Mouse (Mus musculus) stomach, embryonic 14.5 days (tissue): ENCODE data around the gene Reg4. TPM values are rescaled to one million over a fixed set of nuclear protein-coding genes. Genes with fewer than 3 reads are reported as not detected.

Experiments
- ATAC-seq: fragments of 200-750 bp; cut with Nextera tagmentation; 2 replicates; pipeline ENCODE4 v1.8.0; 2017; ENCODE audit warnings: low read depth, moderate TSS enrichment; ENCODE audit not compliant: insufficient number of reproducible peaks, insufficient read depth, low FRiP score
- H3K27ac ChIP-seq: fragments of 300-500 bp; sonication (generic); 2 replicates; pipeline ENCODE4 v1.5.1; 2014; ENCODE audit warnings: mild to moderate bottlenecking, low read length, moderate library complexity, mixed read lengths
- H3K27me3 ChIP-seq: fragments of 300-500 bp; sonication (generic); 2 replicates; pipeline ENCODE4 v1.6.1; 2014; ENCODE audit warnings: low read length, control low read depth, mixed read lengths; ENCODE audit not compliant: control insufficient read depth, insufficient read depth
- H3K36me3 ChIP-seq: fragments of 300-500 bp; sonication (generic); 2 replicates; pipeline ENCODE4 v1.6.1; 2014; ENCODE audit warnings: mild to moderate bottlenecking, control low read depth, low read length, moderate library complexity, mixed read lengths; ENCODE audit not compliant: control insufficient read depth, insufficient read depth
- H3K4me1 ChIP-seq: fragments of 300-500 bp; sonication (generic); 2 replicates; pipeline ENCODE4 v1.6.1; 2014; ENCODE audit warnings: low read length, control low read depth, mixed read lengths; ENCODE audit not compliant: control insufficient read depth, insufficient read depth
- H3K4me2 ChIP-seq: fragments of 300-500 bp; sonication (generic); replicated peaks from 2 replicates; pipeline ENCODE4 v1.6.1; 2014; ENCODE audit warnings: low read depth, low read length, control low read depth
- H3K4me3 ChIP-seq: fragments of 300-500 bp; sonication (generic); 2 replicates; pipeline ENCODE4 v1.5.1; 2014; ENCODE audit warnings: low read depth, low read length, control low read depth
- H3K9ac ChIP-seq: fragments of 300-500 bp; sonication (generic); replicated peaks from 2 replicates; pipeline ENCODE4 v1.6.1; 2014; ENCODE audit warnings: low read depth, mild to moderate bottlenecking, control low read depth, low read length, moderate library complexity, mixed read lengths
- H3K9me3 ChIP-seq: fragments of 300-500 bp; sonication (generic); 2 replicates; pipeline ENCODE4 v1.6.1; 2016; ENCODE audit warnings: low read depth, low read length, control low read depth; ENCODE audit not compliant: control insufficient read depth
- WGBS: fragments of 180-500 bp; shearing (Covaris S2); extraction: QIAGEN DNeasy Blood & Tissue Kit; methylation state at CpG from one replicate; pipeline ENCODE4 v1.1.7; 2014; 5-methylcytosine and 5-hydroxymethylcytosine counted together
- polyA plus RNA-seq: library from polyadenylated mRNA; unstranded; fragments of >200 nt; fragmentation: Nextera tagmentation; extraction: Ambion mirVana; gene quantifications from 2 replicates; pipeline ENCODE4 v1.2.1, GENCODE M21; 2014

The Reg4 gene
- not detected in 2 replicates for polyA plus RNA-seq

- no peak within 1 kb of the TSS for H3K4me3 ChIP-seq
- WGBS = 81% methylated on average over 8 of the region's 8 CpGs
- no peaks in the 10 kb centered on the region for H3K9me3 ChIP-seq
- no peak for ATAC-seq
- H3K9ac ChIP-seq = no peak within 1 kb of the TSS
- H3K4me2 ChIP-seq = no peak within 1 kb of the TSS
- peaks cover 6% of the 10 kb centered on the region for H3K4me1 ChIP-seq
- H3K27ac ChIP-seq = no peak within 1 kb of the TSS
- H3K27me3 ChIP-seq = no peaks in the 10 kb centered on the region
- no peaks in the 10 kb centered on the region for H3K36me3 ChIP-seq
These were observed at the start of gene Reg4 for GRCm38 (mm10) chr3:98221856-98222255. Gene Reg4 (plus strand): TSS chr3:98222156.

DNA sequence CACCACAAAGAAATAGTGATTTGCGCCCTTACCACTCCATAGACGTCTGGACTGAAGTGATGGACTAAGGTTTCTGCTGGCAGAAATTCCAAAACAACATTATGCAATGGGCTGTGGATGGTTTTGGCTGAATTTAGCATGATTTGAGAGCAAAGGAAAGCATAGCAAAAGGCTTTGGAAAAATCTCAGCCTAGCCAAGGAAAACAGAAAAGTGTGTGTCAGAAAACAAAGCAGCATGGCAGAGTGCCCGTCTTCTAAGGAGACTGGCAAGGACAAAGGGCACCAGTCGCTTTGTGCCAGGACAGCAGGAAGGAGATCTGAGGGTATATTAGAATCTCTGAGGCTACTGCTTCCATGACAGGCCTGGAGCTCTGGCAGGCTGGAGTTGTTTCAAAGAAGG lies 43.6 kb upstream of the Reg4 start:
- Histone ChIP-seq H3K9ac (no peak overlapping the region), H3K9me3 (peaks cover 5% of the 10 kb centered on the region), H3K27me3 (no peaks in the 10 kb centered on the region), H3K4me3 (no peak overlapping the region), H3K4me2 (no peak overlapping the region), H3K27ac (no peak overlapping the region), H3K4me1 (no peaks in the 10 kb centered on the region), H3K36me3 (no peaks in the 10 kb centered on the region)
- 82% methylated on average over 4 of the region's 4 CpGs for WGBS
- ATAC-seq = no peak

DNA sequence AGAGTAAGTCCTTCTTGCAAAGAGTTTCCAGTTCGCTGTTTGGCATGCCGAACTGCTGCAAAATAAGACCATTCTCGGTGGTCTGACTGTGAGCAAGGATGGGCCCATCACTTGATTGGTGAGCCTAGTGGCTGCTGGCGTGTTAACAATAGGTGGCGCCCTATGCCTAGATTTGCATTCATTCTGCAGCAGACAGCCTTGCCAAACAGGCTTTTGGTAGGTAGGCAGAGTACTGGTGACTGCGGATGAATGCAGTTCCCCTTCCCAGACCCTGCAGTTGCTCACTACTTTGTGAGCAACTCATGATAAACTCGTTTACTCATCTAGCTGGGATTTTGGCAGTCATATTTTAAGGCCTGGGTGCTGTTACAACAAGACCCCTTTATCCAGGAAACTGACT lies 41.2 kb upstream of the Reg4 start:
- Histone ChIP-seq H3K36me3 (no peaks in the 10 kb centered on the region), H3K27me3 (no peaks in the 10 kb centered on the region), H3K9ac (no peak overlapping the region), H3K4me2 (no peak overlapping the region), H3K4me3 (no peak overlapping the region), H3K4me1 (no peaks in the 10 kb centered on the region), H3K27ac (no peak overlapping the region), H3K9me3 (peaks cover 3% of the 10 kb centered on the region; the same call in 1 of the 2 replicates)
- ATAC-seq = no peak
- WGBS = 23% methylated on average over 7 of the region's 7 CpGs

DNA sequence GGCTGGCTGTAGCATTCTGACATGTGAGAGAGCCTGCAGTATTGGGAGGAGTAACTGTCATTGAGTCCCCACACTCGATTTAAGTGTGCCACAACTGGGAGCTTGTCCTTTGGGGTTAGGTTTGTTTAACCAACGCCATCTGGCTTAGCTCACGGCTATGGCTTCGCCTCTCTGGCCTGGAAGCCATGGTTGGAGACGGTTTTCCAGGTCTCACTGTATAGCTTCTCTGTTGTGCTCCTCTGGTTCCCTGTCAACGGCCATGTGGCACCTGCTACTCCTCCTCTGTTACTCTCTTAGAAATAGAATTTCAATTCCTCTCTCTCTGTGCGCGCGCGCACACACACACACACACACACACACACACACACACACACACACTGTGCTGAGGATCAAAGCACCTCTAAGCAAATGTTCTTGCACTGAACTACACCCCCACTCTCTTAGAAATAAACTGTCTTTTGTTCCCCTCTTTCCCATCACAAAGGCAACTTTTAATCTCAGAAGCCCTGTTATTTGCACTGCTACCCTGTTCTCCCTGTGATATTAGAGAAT lies 36.7 kb upstream of the Reg4 start:
- Histone ChIP-seq H3K9me3 (no peaks in the 10 kb centered on the region; the same call in 1 of the 2 replicates), H3K27me3 (no peaks in the 10 kb centered on the region), H3K4me2 (no peak overlapping the region), H3K36me3 (no peaks in the 10 kb centered on the region), H3K9ac (no peak overlapping the region), H3K4me1 (no peaks in the 10 kb centered on the region), H3K27ac (no peak overlapping the region), H3K4me3 (no peak overlapping the region)
- peak; percentile 33; the same call in 1 of the 2 replicates for ATAC-seq
- WGBS = 44% methylated on average over 10 of the region's 10 CpGs

DNA sequence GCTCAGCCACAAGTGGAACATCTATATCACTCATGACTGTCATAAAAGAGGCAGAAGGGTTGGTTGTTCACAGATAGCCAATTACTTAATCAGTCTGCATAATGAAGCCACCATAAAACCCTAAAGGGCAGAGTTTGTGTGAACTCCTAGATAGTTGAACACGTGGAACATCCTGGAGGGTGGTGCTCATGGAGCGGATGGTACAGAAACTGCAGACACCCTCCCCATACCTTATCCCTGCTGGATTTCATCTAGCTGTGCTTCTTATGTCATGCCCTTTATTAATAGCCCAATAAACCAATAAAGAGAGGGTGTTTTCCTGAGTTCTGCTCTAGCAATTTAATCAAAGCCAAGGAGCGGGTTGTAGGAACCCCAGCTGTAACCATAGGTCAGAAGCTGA lies 34.2 kb upstream of the Reg4 start:
- H3K9me3 ChIP-seq = no peaks in the 10 kb centered on the region; the same call in 1 of the 2 replicates
- no peak overlapping the region for H3K4me3 ChIP-seq
- H3K27me3 ChIP-seq = no peaks in the 10 kb centered on the region
- H3K36me3 ChIP-seq = no peaks in the 10 kb centered on the region
- H3K4me1 ChIP-seq = no peaks in the 10 kb centered on the region
- ATAC-seq = no peak
- 84% methylated on average over 3 of the region's 3 CpGs for WGBS
- no peak overlapping the region for H3K27ac ChIP-seq
- no peak overlapping the region for H3K9ac ChIP-seq
- H3K4me2 ChIP-seq = no peak overlapping the region

DNA sequence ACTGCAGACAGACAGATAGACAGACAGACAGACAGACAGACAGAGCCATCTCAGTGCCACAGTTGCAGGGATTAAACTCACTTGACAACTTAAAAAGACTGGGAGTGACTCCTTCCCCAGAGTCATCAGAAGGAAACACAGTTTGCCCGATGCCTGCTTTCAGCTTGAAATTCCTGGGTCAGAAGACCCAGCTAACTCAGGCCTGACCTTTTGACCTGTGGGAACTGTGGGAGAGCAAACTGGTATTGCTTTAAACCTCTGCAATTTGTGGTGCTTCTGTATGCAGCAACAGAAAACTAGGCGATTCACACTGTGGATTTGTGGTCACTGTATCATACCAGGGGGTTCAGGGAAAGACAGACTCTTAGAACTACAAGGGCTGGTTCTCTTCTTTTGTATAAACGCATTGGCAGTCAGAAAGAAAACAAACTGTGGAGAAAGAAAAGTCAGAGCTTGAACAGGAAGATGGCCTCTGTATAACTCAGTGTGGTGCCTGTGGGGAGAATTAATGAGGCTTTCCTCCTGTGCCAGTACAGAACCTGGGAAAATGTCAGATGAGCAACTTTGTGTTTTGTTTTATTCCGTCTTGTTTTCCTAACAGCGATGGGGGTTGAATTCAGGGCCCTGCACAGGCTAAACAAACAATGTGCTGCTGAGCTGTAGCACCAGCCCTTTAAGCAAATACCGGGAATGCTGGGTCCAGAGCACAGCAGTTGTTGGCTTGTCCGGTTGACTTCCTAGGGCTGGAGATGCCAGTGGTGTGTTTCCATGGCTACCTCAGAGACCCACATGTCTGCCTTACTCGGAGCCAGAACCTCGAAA lies 24.0 kb upstream of the Reg4 start:
- ATAC-seq = peak; percentile 67; the same call in 1 of the 2 replicates
- Histone ChIP-seq H3K9ac (no peak overlapping the region), H3K9me3 (no peaks in the 10 kb centered on the region), H3K36me3 (no peaks in the 10 kb centered on the region), H3K27me3 (no peaks in the 10 kb centered on the region), H3K4me2 (no peak overlapping the region), H3K27ac (no peak overlapping the region), H3K4me1 (peaks cover 11% of the 10 kb centered on the region), H3K4me3 (no peak overlapping the region)
- 26% methylated on average over 9 of the region's 9 CpGs for WGBS

GRCm38 (mm10) chr3:98199747-98200146 lies 22.2 kb upstream of the Reg4 start:
- 53% methylated on average over 5 of the region's 5 CpGs for whole genome bisulfite sequencing
- Histone ChIP-seq H3K9me3 (no peaks in the 10 kb centered on the region), H3K36me3 (no peaks in the 10 kb centered on the region), H3K27ac (no peak overlapping the region), H3K4me2 (no peak overlapping the region), H3K27me3 (no peaks in the 10 kb centered on the region), H3K9ac (no peak overlapping the region), H3K4me1 (peaks cover 11% of the 10 kb centered on the region), H3K4me3 (no peak overlapping the region)
- no peak for ATAC-seq

- Histone ChIP-seq H3K27me3 (no peaks in the 10 kb centered on the region), H3K9me3 (no peaks in the 10 kb centered on the region), H3K4me3 (no peak overlapping the region), H3K36me3 (no peaks in the 10 kb centered on the region), H3K9ac (no peak overlapping the region), H3K27ac (no peak overlapping the region), H3K4me2 (no peak overlapping the region), H3K4me1 (peaks cover 4% of the 10 kb centered on the region)
- WGBS = 40% methylated on average over 5 of the region's 5 CpGs
- ATAC-seq = no peak
These were observed 18.7 kb upstream of the Reg4 start for GRCm38 (mm10) chr3:98203282-98203681.
